Mouse (Mus musculus) megakaryocyte, embryonic 14.5 days (primary cell): ENCODE results near the gene Afmid.

Source experiments
- FLI1 ChIP-seq: IDR thresholded peaks from 2 replicates; pipeline ENCODE4 v1.6.1; 2012; ENCODE audit warnings: low read length, inconsistent platforms, mixed read lengths
- GATA1 ChIP-seq: IDR thresholded peaks from 3 replicates; pipeline ENCODE4 v1.6.1; 2012; ENCODE audit warnings: mixed read lengths, low read length, inconsistent platforms, borderline replicate concordance

GRCm38 (mm10) chr11:117880336-117880976 lies 54.7 kb downstream of the Afmid start:
- TF ChIP-seq GATA1, result no peak
- no peak for TF ChIP-seq FLI1
